ENCODE assay signal across 1 mouse cellular context in the genomic region with DNA sequence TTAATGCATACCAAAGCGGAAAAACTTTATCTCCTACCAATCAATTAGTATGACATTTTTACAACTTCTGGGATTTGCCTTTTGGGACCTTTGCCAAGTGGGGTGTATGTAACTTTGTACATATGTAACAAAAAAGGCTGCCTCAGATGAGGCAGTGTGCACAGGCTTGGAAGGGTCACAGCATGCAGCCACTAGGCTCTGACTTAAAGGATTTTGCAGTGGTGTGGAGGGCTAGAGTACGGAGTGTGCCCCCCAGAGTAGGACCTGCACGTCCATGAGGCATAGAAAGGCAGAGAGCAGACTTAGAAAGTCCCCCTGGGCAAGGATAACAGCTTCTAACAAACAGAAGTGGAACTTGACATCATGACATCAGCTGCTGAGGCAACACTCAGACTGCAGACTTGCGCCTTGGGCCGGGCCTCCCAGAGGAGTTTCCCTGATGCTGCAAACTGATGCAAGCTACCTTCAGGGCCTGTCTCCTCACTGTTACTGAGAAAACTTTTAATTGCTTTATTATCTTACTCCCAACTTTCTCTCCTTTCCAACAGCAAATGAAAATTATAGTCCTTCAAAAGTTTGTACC.
TF ChIP-seq lines count a peak whose summit lies in the region.

No protein-coding gene starts in this region.

TF ChIP-seq in myocyte, 11 proteins besides CTCF, POLR2A, EP300 and RAD21:
- TF ChIP-seq MYOG (IDR thresholded peaks at IDR 0.05; ENCODE audit: control insufficient read depth in 1 of 3, insufficient read depth in 1 of 3, insufficient read length in 2 of 3, low read depth in 2 of 3): no peak
- TF ChIP-seq CEBPB (IDR thresholded peaks at IDR 0.05; ENCODE audit: insufficient read depth, poor library complexity, severe bottlenecking): 0 out of 2 replicates have a peak, but pooled peaks have one; percentile 46
- TF ChIP-seq TCF12 (IDR thresholded peaks at IDR 0.05; ENCODE audit: insufficient read depth, poor library complexity, severe bottlenecking): no peak
- TF ChIP-seq SRF (IDR thresholded peaks at IDR 0.05; ENCODE audit: control insufficient read depth, insufficient read length, low read depth): no peak
